Mouse (Mus musculus) lung, embryonic 15.5 days (tissue): ENCODE measurements around the gene Gm45062. TPM values are rescaled to one million over a fixed set of nuclear protein-coding genes. Genes with fewer than 3 reads are reported as not detected.
A peak's percentile ranks its signal among the peaks of the same experiment; 100 is the strongest.

ENCODE experiments used
- ATAC-seq: fragments of 200-750 bp; cut with Nextera tagmentation; 2 replicates; pipeline ENCODE4 v1.8.0; 2017; ENCODE audit warnings: moderate number of reproducible peaks, borderline replicate concordance; ENCODE audit not compliant: low FRiP score, low TSS enrichment; ENCODE audit errors: extremely low read depth
- H3K27ac ChIP-seq: fragments of 300-500 bp; sonication (generic); 2 replicates; pipeline ENCODE4 v1.5.1; 2015; ENCODE audit warnings: moderate library complexity, mild to moderate bottlenecking, inconsistent platforms
- H3K27me3 ChIP-seq: fragments of 300-500 bp; sonication (generic); 2 replicates; pipeline ENCODE4 v1.6.1; 2015; ENCODE audit warnings: inconsistent platforms
- H3K36me3 ChIP-seq: fragments of 300-500 bp; sonication (generic); 2 replicates; pipeline ENCODE4 v1.6.1; 2015; ENCODE audit warnings: inconsistent platforms
- H3K4me1 ChIP-seq: fragments of 300-500 bp; sonication (generic); 2 replicates; pipeline ENCODE4 v1.6.1; 2015; ENCODE audit warnings: inconsistent platforms
- H3K4me2 ChIP-seq: fragments of 300-500 bp; sonication (generic); 2 replicates; pipeline ENCODE4 v1.6.1; 2015; ENCODE audit warnings: inconsistent platforms, mild to moderate bottlenecking, moderate library complexity
- H3K4me3 ChIP-seq: fragments of 300-500 bp; sonication (generic); 2 replicates; pipeline ENCODE4 v1.5.1; 2015; ENCODE audit warnings: mild to moderate bottlenecking, inconsistent platforms
- H3K9ac ChIP-seq: fragments of 300-500 bp; sonication (generic); 2 replicates; pipeline ENCODE4 v1.6.1; 2015; ENCODE audit warnings: inconsistent platforms
- H3K9me3 ChIP-seq: fragments of 300-500 bp; sonication (generic); 2 replicates; pipeline ENCODE4 v1.6.1; 2016; ENCODE audit warnings: inconsistent platforms
- WGBS: fragments of 180-500 bp; shearing (Covaris S2); methylation state at CpG from one replicate; pipeline ENCODE4 v1.1.7; 2015; 5-methylcytosine and 5-hydroxymethylcytosine counted together
- polyA plus RNA-seq: library from polyadenylated mRNA; unstranded; fragments of >200 nt; fragmentation: Nextera tagmentation; extraction: Ambion mirVana; gene quantifications from 2 replicates; pipeline ENCODE4 v1.2.1, GENCODE M21; 2015

The Gm45062 gene
- polyA plus RNA-seq, 1 experiment from 2014 or later: 11.1 TPM

DNA sequence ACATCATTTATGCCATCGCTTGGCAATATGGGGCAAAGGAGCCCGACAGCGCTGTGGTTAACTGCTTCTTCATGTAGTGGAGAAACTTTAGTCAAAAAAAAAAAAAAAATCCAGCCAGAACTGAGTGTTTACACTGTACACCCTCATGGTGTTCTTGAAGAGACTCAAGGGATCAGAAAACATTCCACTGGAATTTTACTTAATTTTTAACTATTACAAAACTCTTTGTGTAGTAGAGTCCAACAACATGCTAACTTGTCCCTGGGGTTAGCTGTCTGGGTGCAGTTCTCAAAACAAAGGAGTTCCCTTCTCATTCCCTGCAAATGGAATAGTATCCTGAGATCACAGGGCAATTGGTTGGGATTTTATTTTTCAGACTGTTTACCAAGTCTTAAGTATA is 210.7 kb downstream of the Gm45062 start:
- WGBS: 50% methylated on average over 3 of the region's 3 CpGs
- Histone ChIP-seq H3K4me2 (no peak overlapping the region), H3K9ac (no peak overlapping the region), H3K4me1 (peaks cover 62% of the 10 kb centered on the region), H3K27ac (peak overlapping the region; percentile 64), H3K4me3 (no peak overlapping the region), H3K27me3 (no peaks in the 10 kb centered on the region), H3K36me3 (no peaks in the 10 kb centered on the region), H3K9me3 (no peaks in the 10 kb centered on the region)
- 0 out of 2 replicates have a peak, but pooled peaks have one; percentile 20 for ATAC-seq

DNA sequence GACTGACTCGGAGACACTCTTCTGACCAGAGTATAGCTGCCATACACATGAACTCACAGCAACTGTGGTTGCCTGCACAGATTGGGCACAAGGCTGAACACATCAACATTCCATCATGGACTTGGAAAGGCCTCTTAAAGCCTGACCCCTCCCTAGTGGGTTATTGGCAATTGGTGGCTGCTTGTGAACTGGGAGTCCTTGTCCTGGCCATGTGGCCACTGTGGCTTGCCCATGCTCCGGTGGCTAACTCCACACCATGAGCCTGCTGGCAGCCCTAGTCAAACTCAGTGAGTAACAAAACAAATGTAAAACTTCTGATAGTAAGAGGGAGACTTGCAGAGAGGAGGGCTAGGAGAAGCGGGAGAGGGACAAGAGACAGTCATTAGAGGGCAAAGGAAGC is 212.9 kb downstream of the Gm45062 start:
- Histone ChIP-seq H3K4me3 (no peak overlapping the region), H3K36me3 (no peaks in the 10 kb centered on the region), H3K4me1 (peaks cover 59% of the 10 kb centered on the region), H3K9me3 (no peaks in the 10 kb centered on the region), H3K27ac (peak overlapping the region; percentile 79; the same call in 1 of the 2 replicates), H3K27me3 (no peaks in the 10 kb centered on the region), H3K4me2 (no peak overlapping the region), H3K9ac (no peak overlapping the region)
- 80% methylated on average over 3 of the region's 3 CpGs for WGBS
- no peak for ATAC-seq

GRCm38 (mm10) chr6:8472915-8473314 is 213.7 kb downstream of the Gm45062 start:
- Histone ChIP-seq H3K9me3 (no peaks in the 10 kb centered on the region), H3K36me3 (no peaks in the 10 kb centered on the region), H3K27ac (peak overlapping the region; percentile 79), H3K4me2 (no peak overlapping the region; the same call in 1 of the 2 replicates), H3K4me1 (peaks cover 52% of the 10 kb centered on the region), H3K9ac (no peak overlapping the region), H3K4me3 (no peak overlapping the region), H3K27me3 (no peaks in the 10 kb centered on the region)
- WGBS: 6% methylated on average over 5 of the region's 5 CpGs
- ATAC-seq: peak; percentile 68; the same call in 1 of the 2 replicates

- H3K9me3 ChIP-seq: no peaks in the 10 kb centered on the region
- H3K36me3 ChIP-seq: no peaks in the 10 kb centered on the region
- no peak overlapping the region for H3K4me3 ChIP-seq
- no peaks in the 10 kb centered on the region for H3K27me3 ChIP-seq
- peak overlapping the region; percentile 79 for H3K27ac ChIP-seq
- 22% methylated on average over 5 of the region's 5 CpGs for WGBS
- H3K4me1 ChIP-seq: peaks cover 52% of the 10 kb centered on the region
- no peak overlapping the region for H3K9ac ChIP-seq
- peak; percentile 60; the same call in 1 of the 2 replicates for ATAC-seq
- no peak overlapping the region for H3K4me2 ChIP-seq
Observed at GRCm38 (mm10) chr6:8473498-8473897, 214.2 kb downstream of the Gm45062 start.

DNA sequence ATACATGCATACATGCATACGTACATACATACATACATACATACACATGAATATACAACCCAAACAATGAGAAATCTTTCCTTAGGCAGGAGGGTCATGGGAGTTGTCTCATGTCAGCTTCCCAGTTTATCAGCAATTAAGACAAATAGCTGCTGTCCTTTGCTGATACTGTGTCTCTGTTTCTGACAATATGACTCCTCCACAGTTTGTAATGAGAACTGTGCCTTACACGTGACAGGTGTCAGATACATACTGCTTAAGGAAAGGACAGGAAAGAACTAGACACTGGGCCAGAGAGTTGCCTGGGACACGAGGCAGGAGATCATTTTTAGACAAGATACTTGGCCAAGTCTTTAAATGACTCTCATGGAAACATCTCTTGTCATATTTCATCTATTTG is 215.1 kb downstream of the Gm45062 start:
- Histone ChIP-seq H3K4me1 (peaks cover 57% of the 10 kb centered on the region), H3K36me3 (no peaks in the 10 kb centered on the region), H3K4me3 (no peak overlapping the region), H3K27me3 (no peaks in the 10 kb centered on the region), H3K9me3 (no peaks in the 10 kb centered on the region), H3K27ac (peak overlapping the region; percentile 79; the same call in 1 of the 2 replicates), H3K9ac (no peak overlapping the region), H3K4me2 (no peak overlapping the region)
- ATAC-seq: no peak
- WGBS: 59% methylated on average over 3 of the region's 3 CpGs

GRCm38 (mm10) chr6:8474820-8475219 is 215.6 kb downstream of the Gm45062 start:
- H3K27me3 ChIP-seq: no peaks in the 10 kb centered on the region
- H3K36me3 ChIP-seq: no peaks in the 10 kb centered on the region
- H3K4me1 ChIP-seq: peaks cover 53% of the 10 kb centered on the region
- H3K9ac ChIP-seq: no peak overlapping the region
- H3K4me2 ChIP-seq: no peak overlapping the region
- no peaks in the 10 kb centered on the region for H3K9me3 ChIP-seq
- H3K4me3 ChIP-seq: no peak overlapping the region
- WGBS: 48% methylated on average over 4 of the region's 4 CpGs
- peak; percentile 27; the same call in 1 of the 2 replicates for ATAC-seq
- no peak overlapping the region for H3K27ac ChIP-seq

DNA sequence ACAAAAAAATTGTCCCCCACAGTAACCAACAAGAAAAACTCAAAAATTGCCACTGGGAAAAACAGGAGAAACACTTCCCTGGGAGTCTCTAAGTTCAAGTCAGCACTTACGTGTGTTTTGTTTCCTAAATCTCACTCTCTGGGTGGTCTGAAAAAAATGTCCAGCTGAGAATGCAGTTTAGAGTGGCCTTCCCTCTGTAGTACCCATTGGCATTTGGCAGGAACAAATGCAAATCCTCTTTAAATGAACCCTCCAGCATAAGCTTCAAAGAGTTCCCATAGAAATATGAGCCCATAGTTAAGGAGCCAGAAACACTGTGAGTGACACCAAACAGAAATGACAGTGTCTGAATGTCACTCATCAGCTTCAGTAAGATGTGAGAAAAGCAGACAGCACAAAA is 219.9 kb downstream of the Gm45062 start:
- H3K4me2 ChIP-seq: no peak overlapping the region
- H3K4me1 ChIP-seq: peaks cover 16% of the 10 kb centered on the region
- 0 out of 2 replicates have a peak, but pooled peaks have one; percentile 27 for ATAC-seq
- no peak overlapping the region for H3K27ac ChIP-seq
- H3K9me3 ChIP-seq: no peaks in the 10 kb centered on the region
- 22% methylated on average over 1 of the region's 1 CpGs for WGBS
- no peaks in the 10 kb centered on the region for H3K36me3 ChIP-seq
- H3K27me3 ChIP-seq: no peaks in the 10 kb centered on the region
- H3K4me3 ChIP-seq: no peak overlapping the region
- no peak overlapping the region for H3K9ac ChIP-seq

DNA sequence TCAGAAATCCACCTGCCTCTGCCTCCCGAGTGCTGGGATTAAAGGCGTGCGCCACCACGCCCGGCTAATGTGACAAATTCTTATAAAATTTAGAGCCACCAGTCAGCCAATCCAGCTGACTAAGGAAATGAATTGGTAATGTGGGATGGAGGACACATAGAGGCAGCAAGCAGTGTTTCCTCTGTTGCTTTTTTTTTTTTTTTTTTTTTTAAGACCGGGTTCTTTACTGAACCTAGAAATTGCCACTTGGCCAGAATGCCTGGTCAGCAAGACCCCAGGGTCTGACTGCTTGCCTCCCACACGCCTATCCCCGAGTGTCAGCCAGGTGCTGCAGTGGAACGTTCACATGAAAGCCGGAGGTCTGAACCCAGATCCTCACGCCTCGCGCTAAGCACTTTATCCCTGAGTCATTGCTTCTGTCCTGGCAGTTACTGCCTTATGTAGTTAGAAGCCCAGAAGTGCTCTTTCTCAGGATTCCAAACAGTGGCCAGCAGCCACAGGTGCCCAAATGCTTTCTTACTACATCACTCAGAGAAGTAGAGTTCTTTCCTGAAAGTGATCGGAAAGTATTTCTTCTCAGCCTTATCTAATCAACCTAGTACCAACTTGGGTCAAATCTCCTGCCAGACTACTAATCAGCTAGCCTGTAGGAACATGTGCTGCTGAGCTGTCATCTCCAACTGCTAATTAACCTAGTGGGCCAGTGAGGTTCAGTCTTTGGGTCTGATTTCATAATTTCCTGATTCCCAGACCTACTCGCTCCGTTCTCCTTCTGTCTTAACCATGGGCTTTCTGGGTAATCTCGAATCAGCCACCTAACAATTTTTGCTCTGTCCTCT is 225.4 kb downstream of the Gm45062 start:
- no peak for ATAC-seq
- no peaks in the 10 kb centered on the region for H3K27me3 ChIP-seq
- no peak overlapping the region for H3K27ac ChIP-seq
- peaks cover 13% of the 10 kb centered on the region for H3K4me1 ChIP-seq
- H3K9ac ChIP-seq: no peak overlapping the region
- 82% methylated on average over 17 of the region's 17 CpGs for WGBS
- no peak overlapping the region for H3K4me3 ChIP-seq
- no peaks in the 10 kb centered on the region for H3K36me3 ChIP-seq
- H3K4me2 ChIP-seq: no peak overlapping the region
- H3K9me3 ChIP-seq: no peaks in the 10 kb centered on the region

GRCm38 (mm10) chr6:8485414-8486175 is 226.3 kb downstream of the Gm45062 start:
- Histone ChIP-seq H3K9ac (no peak overlapping the region), H3K27ac (no peak overlapping the region), H3K4me2 (no peak overlapping the region), H3K36me3 (no peaks in the 10 kb centered on the region), H3K9me3 (no peaks in the 10 kb centered on the region), H3K4me1 (peaks cover 13% of the 10 kb centered on the region), H3K27me3 (no peaks in the 10 kb centered on the region), H3K4me3 (no peak overlapping the region)
- ATAC-seq: peak; percentile 69; the same call in 1 of the 2 replicates
- WGBS: 60% methylated on average over 16 of the region's 16 CpGs

- ATAC-seq: no peak
- Histone ChIP-seq H3K27me3 (no peaks in the 10 kb centered on the region), H3K4me2 (no peak overlapping the region), H3K4me1 (peaks cover 13% of the 10 kb centered on the region), H3K4me3 (no peak overlapping the region), H3K9me3 (no peaks in the 10 kb centered on the region), H3K27ac (no peak overlapping the region), H3K36me3 (no peaks in the 10 kb centered on the region), H3K9ac (no peak overlapping the region)
- 86% methylated on average over 17 of the region's 17 CpGs for WGBS
Observed at GRCm38 (mm10) chr6:8486391-8487043, 227.3 kb downstream of the Gm45062 start.

GRCm38 (mm10) chr6:8487044-8487853 is 228.0 kb downstream of the Gm45062 start:
- H3K9me3 ChIP-seq: no peaks in the 10 kb centered on the region
- H3K27me3 ChIP-seq: no peaks in the 10 kb centered on the region
- no peak overlapping the region for H3K4me3 ChIP-seq
- ATAC-seq: no peak
- 61% methylated on average over 20 of the region's 20 CpGs for WGBS
- H3K4me2 ChIP-seq: no peak overlapping the region
- peaks cover 13% of the 10 kb centered on the region for H3K4me1 ChIP-seq
- no peaks in the 10 kb centered on the region for H3K36me3 ChIP-seq
- H3K9ac ChIP-seq: no peak overlapping the region
- no peak overlapping the region for H3K27ac ChIP-seq
